In genomic region chr2:34025715-34026360, GRCm38 (mm10) we compare ENCODE assay signal across 9 mouse cellular contexts.
DNase-seq lines count a peak whose midpoint lies in the region; ATAC-seq and TF ChIP-seq lines count a peak whose summit lies in the region.
"Had no signal": no experiment of that assay in that cellular context is flagged by ENCODE, and none has a peak within 500 bp of the region (broad histone marks: within the 10 kb centered on the region; RNA-seq: fewer than 3 reads in every experiment).

No protein-coding gene starts in this region.

- H3K27me3 ChIP-seq in heart, embryonic 12.5 days (replicated peaks): no peaks in the 10 kb centered on the region
- no peaks in the 10 kb centered on the region for H3K27me3 ChIP-seq in heart, embryonic 11.5 days (ENCODE audit: control insufficient read depth, insufficient read depth, low read length)
- H3K27me3 ChIP-seq in thymus, adult 2 months (ENCODE audit: control insufficient read depth, insufficient read depth, low read length): no peaks in the 10 kb centered on the region
- H3K27me3 ChIP-seq in midbrain, postnatal 0 days (ENCODE audit: insufficient read depth, low read length): no peaks in the 10 kb centered on the region
- H3K27me3 ChIP-seq in forebrain, embryonic 13.5 days: peaks cover 17% of the 10 kb centered on the region

- H3K9ac ChIP-seq in heart, embryonic 12.5 days: no peak overlapping the region
- H3K9ac ChIP-seq in heart, embryonic 11.5 days (ENCODE audit: low read depth, low read length): no peak overlapping the region
- H3K9ac ChIP-seq in midbrain, postnatal 0 days (replicated peaks; ENCODE audit: low read length, poor library complexity, severe bottlenecking): no peak overlapping the region
- H3K9ac ChIP-seq in forebrain, embryonic 13.5 days: no peak overlapping the region
- H3K9ac ChIP-seq: midbrain, embryonic 12.5 days had no signal

- TF ChIP-seq POLR2A in thymus, adult 2 months (IDR thresholded peaks at IDR 0.05; ENCODE audit: control insufficient read depth, extremely low read depth, insufficient read depth, low read length, poor library complexity): no peak

- peak; percentile 40 for DNase-seq in thymus, adult 2 months
- DNase-seq in thymus, postnatal 10 days (ENCODE audit: low spot score in 2 of 2): no peak
- peak; percentile 10 for DNase-seq in c-Kit-positive CD71-positive TER-119-negative erythroid progenitor cells, embryonic 14.5 days (ENCODE audit: low read depth)
- DNase-seq in kidney, adult 9 months: peak; percentile 38
- DNase-seq in midbrain, postnatal 0 days (ENCODE audit: low spot score): no peak

- peak; percentile 57; the same call in 1 of the 2 replicates for ATAC-seq in heart, embryonic 12.5 days (ENCODE audit: insufficient number of reproducible peaks, low FRiP score)
- no peak for ATAC-seq in heart, embryonic 11.5 days (replicated peaks; ENCODE audit: insufficient number of reproducible peaks, low FRiP score, low TSS enrichment)
- ATAC-seq in midbrain, postnatal 0 days (ENCODE audit: low FRiP score): no peak
- no peak for ATAC-seq in forebrain, embryonic 13.5 days

- peaks cover 27% of the 10 kb centered on the region for H3K4me1 ChIP-seq in heart, embryonic 12.5 days (replicated peaks)
- H3K4me1 ChIP-seq in heart, embryonic 11.5 days (ENCODE audit: control insufficient read depth, insufficient read depth, low read length): peaks cover 9% of the 10 kb centered on the region
- H3K4me1 ChIP-seq in thymus, adult 2 months (replicated peaks; ENCODE audit: control insufficient read depth, insufficient read depth, low read length): no peaks in the 10 kb centered on the region
- H3K4me1 ChIP-seq in midbrain, postnatal 0 days (ENCODE audit: insufficient read depth, low read length): peaks cover 8% of the 10 kb centered on the region; the same call in 1 of the 2 replicates
- peaks cover 24% of the 10 kb centered on the region for H3K4me1 ChIP-seq in forebrain, embryonic 13.5 days

- WGBS in heart, embryonic 12.5 days: 65% methylated on average over 10 of the region's 10 CpGs
- 67% methylated on average over 10 of the region's 10 CpGs for WGBS in heart, embryonic 11.5 days (ENCODE audit: insufficient replicate concordance)
- WGBS in thymus, adult 2 months: 83% methylated on average over 10 of the region's 10 CpGs
- 61% methylated on average over 10 of the region's 10 CpGs for WGBS in midbrain, postnatal 0 days
- WGBS in forebrain, embryonic 13.5 days: 66% methylated on average over 10 of the region's 10 CpGs

- H3K4me3 ChIP-seq in heart, embryonic 12.5 days: no peak overlapping the region
- no peak overlapping the region for H3K4me3 ChIP-seq in heart, embryonic 11.5 days (ENCODE audit: low read depth, low read length)
- no peak overlapping the region for H3K4me3 ChIP-seq in thymus, adult 2 months (ENCODE audit: control insufficient read depth, insufficient read depth, low read length)
- H3K4me3 ChIP-seq in midbrain, postnatal 0 days (ENCODE audit: low read depth, low read length): no peak overlapping the region
- H3K4me3 ChIP-seq in forebrain, embryonic 13.5 days: no peak overlapping the region
- H3K4me3 ChIP-seq: midbrain, embryonic 12.5 days had no signal

- no peak overlapping the region for H3K27ac ChIP-seq in heart, embryonic 12.5 days (ENCODE audit: poor library complexity, severe bottlenecking)
- H3K27ac ChIP-seq in heart, embryonic 11.5 days (ENCODE audit: low read depth, low read length): no peak overlapping the region
- H3K27ac ChIP-seq in thymus, adult 2 months (ENCODE audit: control insufficient read depth, insufficient read depth, low read length): no peak overlapping the region
- no peak overlapping the region for H3K27ac ChIP-seq in midbrain, postnatal 0 days (ENCODE audit: low read depth, low read length)
- H3K27ac ChIP-seq in forebrain, embryonic 13.5 days: no peak overlapping the region
- H3K27ac ChIP-seq: midbrain, embryonic 12.5 days had no signal

- H3K9me3 ChIP-seq in heart, embryonic 12.5 days (replicated peaks): peaks cover 5% of the 10 kb centered on the region
- H3K9me3 ChIP-seq in heart, embryonic 11.5 days (replicated peaks; ENCODE audit: control insufficient read depth, low read length): peaks cover 2% of the 10 kb centered on the region; the same call in 1 of the 2 replicates
- H3K9me3 ChIP-seq in midbrain, postnatal 0 days (ENCODE audit: low read length): no peaks in the 10 kb centered on the region
- no peaks in the 10 kb centered on the region; the same call in 1 of the 2 replicates for H3K9me3 ChIP-seq in forebrain, embryonic 13.5 days (replicated peaks)

- no peak overlapping the region for H3K4me2 ChIP-seq in heart, embryonic 12.5 days
- H3K4me2 ChIP-seq in heart, embryonic 11.5 days: no peak overlapping the region
- H3K4me2 ChIP-seq in midbrain, postnatal 0 days (ENCODE audit: low read depth, low read length, poor library complexity, severe bottlenecking): no peak overlapping the region
- no peak overlapping the region for H3K4me2 ChIP-seq in forebrain, embryonic 13.5 days
- H3K4me2 ChIP-seq: midbrain, embryonic 12.5 days had no signal

- H3K36me3 ChIP-seq in heart, embryonic 12.5 days: no peaks in the 10 kb centered on the region
- no peaks in the 10 kb centered on the region for H3K36me3 ChIP-seq in heart, embryonic 11.5 days (ENCODE audit: control insufficient read depth, insufficient read depth, low read length)
- no peaks in the 10 kb centered on the region for H3K36me3 ChIP-seq in thymus, adult 2 months (ENCODE audit: control insufficient read depth, insufficient read depth, low read length)
- H3K36me3 ChIP-seq in midbrain, postnatal 0 days (ENCODE audit: insufficient read depth, low read length): no peaks in the 10 kb centered on the region
- H3K36me3 ChIP-seq in forebrain, embryonic 13.5 days (ENCODE audit: poor library complexity, severe bottlenecking): no peaks in the 10 kb centered on the region
- H3K36me3 ChIP-seq: midbrain, embryonic 12.5 days had no signal

- TF ChIP-seq CTCF in thymus, adult 2 months (IDR thresholded peaks at IDR 0.05; ENCODE audit: borderline replicate concordance, control insufficient read depth, extremely low read depth, insufficient read depth, low read length, poor library complexity): no peak
- peak; percentile 58 for TF ChIP-seq CTCF in midbrain, postnatal 0 days (IDR thresholded peaks at IDR 0.05)

Comparison
In these comparisons a context has a peak if more than half of its experiments do, and no peak if none do; other contexts are left out.
1. DNase-seq: peak in thymus, adult 2 months (single experiment), c-Kit-positive CD71-positive TER-119-negative erythroid progenitor cells, embryonic 14.5 days (single experiment) and kidney, adult 9 months (single experiment); none in thymus, postnatal 10 days (0 of 2) and midbrain, postnatal 0 days (single experiment).